Mouse (Mus musculus) neural tube, embryonic 12.5 days (tissue): ENCODE results near the gene Gm13212. TPM values are rescaled to one million over a fixed set of nuclear protein-coding genes. Genes with fewer than 3 reads are reported as not detected.
A peak's percentile ranks its signal among the peaks of the same experiment; 100 is the strongest.
"Not testable (repeated sequence)": the region's sequence is repeated elsewhere in the genome, so short reads cannot be mapped to it uniquely, and the experiment has no call there.

ENCODE experiments used
- ATAC-seq: fragments of 200-750 bp; cut with Nextera tagmentation; 2 replicates; pipeline ENCODE4 v1.8.0; 2017; ENCODE audit warnings: low read depth, mild to moderate bottlenecking, moderate TSS enrichment, moderate library complexity; ENCODE audit not compliant: low FRiP score
- H3K27ac ChIP-seq: fragments of 300-500 bp; sonication (generic); 2 replicates; pipeline ENCODE4 v1.5.1; 2016
- H3K27me3 ChIP-seq: fragments of 300-500 bp; sonication (generic); replicated peaks from 2 replicates; pipeline ENCODE4 v1.6.1; 2016; ENCODE audit warnings: mild to moderate bottlenecking
- H3K36me3 ChIP-seq: fragments of 300-500 bp; sonication (generic); 2 replicates; pipeline ENCODE4 v1.6.1; 2016; ENCODE audit warnings: mild to moderate bottlenecking
- H3K4me1 ChIP-seq: fragments of 300-500 bp; sonication (generic); 2 replicates; pipeline ENCODE4 v1.6.1; 2016
- H3K4me2 ChIP-seq: fragments of 300-500 bp; sonication (generic); replicated peaks from 2 replicates; pipeline ENCODE4 v1.6.1; 2016; ENCODE audit warnings: mild to moderate bottlenecking
- H3K4me3 ChIP-seq: fragments of 300-500 bp; sonication (generic); 2 replicates; pipeline ENCODE4 v1.5.1; 2016
- H3K9ac ChIP-seq: fragments of 300-500 bp; sonication (generic); 2 replicates; pipeline ENCODE4 v1.6.1; 2016; ENCODE audit warnings: mild to moderate bottlenecking
- H3K9me3 ChIP-seq: fragments of 300-500 bp; sonication (generic); 2 replicates; pipeline ENCODE4 v1.6.1; 2016; ENCODE audit warnings: mild to moderate bottlenecking
- WGBS: fragments of 180-500 bp; shearing (Covaris S2); methylation state at CpG from one replicate; pipeline ENCODE4 v1.1.7; 2016; 5-methylcytosine and 5-hydroxymethylcytosine counted together
- polyA plus RNA-seq: library from polyadenylated mRNA; unstranded; fragments of >200 nt; fragmentation: Nextera tagmentation; extraction: Ambion mirVana; gene quantifications from 2 replicates; pipeline ENCODE4 v1.2.1, GENCODE M21; 2016

Gm13212 gene
- 0.46 and 1.1 TPM in 2 replicates for polyA plus RNA-seq

DNA sequence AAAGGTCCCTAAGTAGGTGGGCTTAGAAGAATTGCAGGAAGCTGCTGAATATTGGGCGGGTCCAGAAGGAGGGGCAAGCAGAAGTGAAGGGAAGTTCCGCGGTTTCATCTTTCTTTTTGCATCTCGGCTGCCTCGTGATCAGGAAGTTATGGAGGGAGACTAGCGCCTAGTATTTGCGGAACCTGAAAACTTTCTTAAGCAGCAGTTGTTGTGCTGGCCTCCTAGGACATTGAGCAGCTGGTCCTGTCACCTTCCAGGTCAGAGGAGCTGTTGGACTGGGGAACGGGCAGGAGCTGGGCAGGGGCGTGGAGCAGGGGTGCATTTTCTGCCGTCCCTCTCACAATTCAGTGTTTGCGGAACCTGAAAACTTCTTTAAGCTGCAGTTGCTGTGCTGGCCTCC is at the start of gene Gm13212:
Gene Gm13212 (plus strand): TSS at position 89 of the 400 bp plus-strand sequence.
- WGBS = 27% methylated on average over 11 of the region's 11 CpGs
- H3K4me3 ChIP-seq = 0 out of 2 replicates have a peak within 1 kb of the TSS, but pooled peaks have one; percentile 11
- H3K9ac ChIP-seq, H3K9me3 ChIP-seq, H3K27ac ChIP-seq, ATAC-seq, H3K27me3 ChIP-seq, H3K4me1 ChIP-seq, H3K36me3 ChIP-seq: not testable (repeated sequence)
- peak within 1 kb of the TSS; percentile 20; the same call in 1 of the 2 replicates for H3K4me2 ChIP-seq

GRCm38 (mm10) chr4:145543861-145544260 is 41.1 kb upstream of the Gm13212 start:
- 82% methylated on average over 5 of the region's 5 CpGs for WGBS

GRCm38 (mm10) chr4:145545106-145545505 is 39.9 kb upstream of the Gm13212 start:
- peaks cover 51% of the 10 kb centered on the region for H3K9me3 ChIP-seq
- H3K36me3 ChIP-seq, H3K4me1 ChIP-seq, H3K9ac ChIP-seq, H3K27ac ChIP-seq, H3K27me3 ChIP-seq, H3K4me3 ChIP-seq, H3K4me2 ChIP-seq, ATAC-seq: not testable (repeated sequence)
- WGBS = 28% methylated on average over 2 of the region's 2 CpGs

More at GRCm38 (mm10) chr4:145543861-145544260, 41.1 kb upstream of the Gm13212 start:
- peaks cover 43% of the 10 kb centered on the region for H3K9me3 ChIP-seq
- not testable (repeated sequence) for H3K36me3 ChIP-seq, H3K27me3 ChIP-seq, H3K27ac ChIP-seq, H3K4me1 ChIP-seq, H3K9ac ChIP-seq, H3K4me3 ChIP-seq, H3K4me2 ChIP-seq, ATAC-seq

DNA sequence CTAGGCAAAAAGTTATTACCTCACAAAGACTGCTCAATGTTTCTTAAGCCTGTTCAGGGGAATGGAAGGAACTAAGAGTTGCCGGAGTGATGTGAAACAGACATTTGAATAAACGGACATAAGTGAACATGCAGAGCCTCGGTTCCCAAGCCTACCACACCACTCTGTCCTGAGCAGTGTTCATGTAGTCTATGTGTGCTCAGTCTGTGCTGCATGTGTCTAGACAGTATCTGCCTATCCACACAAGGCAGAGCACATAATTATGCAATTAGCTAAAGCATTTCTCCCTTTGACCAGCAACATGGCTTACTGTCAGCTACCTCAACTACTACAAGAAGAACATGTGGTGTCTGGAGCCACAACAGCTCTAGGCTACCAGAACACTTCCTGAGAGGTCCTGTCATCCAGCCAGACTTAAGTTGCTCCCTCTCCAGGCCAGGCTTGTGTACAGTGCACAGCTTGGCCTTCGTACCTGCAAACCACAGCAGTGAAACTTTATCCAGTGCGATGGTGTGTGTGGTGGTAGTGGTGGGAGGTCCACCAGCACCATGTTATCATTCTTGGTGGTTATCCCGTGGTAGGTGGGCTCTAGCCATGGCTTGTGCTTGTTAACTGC is 39.1 kb upstream of the Gm13212 start:
- H3K36me3 ChIP-seq, H3K4me1 ChIP-seq, H3K4me2 ChIP-seq, ATAC-seq, H3K9ac ChIP-seq, H3K27me3 ChIP-seq, H3K4me3 ChIP-seq, H3K27ac ChIP-seq: not testable (repeated sequence)
- H3K9me3 ChIP-seq = peaks cover 48% of the 10 kb centered on the region
- 73% methylated on average over 6 of the region's 6 CpGs for WGBS

- not testable (repeated sequence) for H3K4me3 ChIP-seq, H3K27ac ChIP-seq, H3K36me3 ChIP-seq, H3K9ac ChIP-seq, ATAC-seq, H3K4me2 ChIP-seq, H3K4me1 ChIP-seq, H3K27me3 ChIP-seq
- WGBS = 91% methylated on average over 3 of the region's 3 CpGs
- H3K9me3 ChIP-seq = peaks cover 49% of the 10 kb centered on the region
Measured at GRCm38 (mm10) chr4:145546477-145546876, 38.5 kb upstream of the Gm13212 start.

GRCm38 (mm10) chr4:145556680-145557079 is 28.3 kb upstream of the Gm13212 start:
- no peak overlapping the region for H3K4me3 ChIP-seq
- no peak for ATAC-seq
- H3K36me3 ChIP-seq = no peaks in the 10 kb centered on the region
- no peak overlapping the region for H3K27ac ChIP-seq
- H3K9ac ChIP-seq = no peak overlapping the region
- WGBS = 74% methylated on average over 1 of the region's 1 CpGs
- H3K9me3 ChIP-seq = peaks cover 36% of the 10 kb centered on the region
- no peaks in the 10 kb centered on the region for H3K4me1 ChIP-seq
- H3K27me3 ChIP-seq = no peaks in the 10 kb centered on the region
- H3K4me2 ChIP-seq = no peak overlapping the region

DNA sequence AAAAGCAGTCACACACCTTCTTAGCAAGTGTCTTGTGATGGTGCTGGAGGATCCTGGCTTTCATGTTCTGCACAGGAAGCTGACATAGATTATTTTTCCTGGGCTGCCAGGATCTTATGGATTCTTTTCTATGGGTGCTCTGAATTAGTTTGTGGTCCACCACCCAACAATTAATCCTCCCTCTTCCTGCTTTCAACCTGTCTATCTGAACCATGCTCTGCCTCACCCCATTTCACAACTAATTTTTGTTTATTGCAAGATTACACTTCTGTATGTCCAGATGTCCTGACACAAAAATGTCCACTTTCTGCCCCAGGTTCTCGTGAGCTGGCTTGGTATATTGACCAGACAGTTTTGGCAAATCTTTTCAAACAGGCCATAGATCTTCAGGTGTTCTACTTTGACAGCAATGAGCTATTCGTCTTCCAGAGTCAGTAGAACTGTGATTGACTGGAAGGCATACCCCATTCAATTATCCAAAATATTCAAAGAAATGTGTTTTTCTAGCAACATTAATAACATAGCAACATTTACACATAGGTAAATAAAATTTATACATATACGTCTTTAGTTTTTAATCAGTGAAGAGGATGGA is 25.4 kb upstream of the Gm13212 start:
- Histone ChIP-seq H3K4me3 (no peak overlapping the region), H3K9me3 (peaks cover 44% of the 10 kb centered on the region), H3K9ac (no peak overlapping the region), H3K27ac (no peak overlapping the region), H3K4me1 (no peaks in the 10 kb centered on the region), H3K27me3 (no peaks in the 10 kb centered on the region), H3K4me2 (no peak overlapping the region), H3K36me3 (no peaks in the 10 kb centered on the region)
- ATAC-seq = no peak
- 39% methylated on average over 3 of the region's 3 CpGs for WGBS

DNA sequence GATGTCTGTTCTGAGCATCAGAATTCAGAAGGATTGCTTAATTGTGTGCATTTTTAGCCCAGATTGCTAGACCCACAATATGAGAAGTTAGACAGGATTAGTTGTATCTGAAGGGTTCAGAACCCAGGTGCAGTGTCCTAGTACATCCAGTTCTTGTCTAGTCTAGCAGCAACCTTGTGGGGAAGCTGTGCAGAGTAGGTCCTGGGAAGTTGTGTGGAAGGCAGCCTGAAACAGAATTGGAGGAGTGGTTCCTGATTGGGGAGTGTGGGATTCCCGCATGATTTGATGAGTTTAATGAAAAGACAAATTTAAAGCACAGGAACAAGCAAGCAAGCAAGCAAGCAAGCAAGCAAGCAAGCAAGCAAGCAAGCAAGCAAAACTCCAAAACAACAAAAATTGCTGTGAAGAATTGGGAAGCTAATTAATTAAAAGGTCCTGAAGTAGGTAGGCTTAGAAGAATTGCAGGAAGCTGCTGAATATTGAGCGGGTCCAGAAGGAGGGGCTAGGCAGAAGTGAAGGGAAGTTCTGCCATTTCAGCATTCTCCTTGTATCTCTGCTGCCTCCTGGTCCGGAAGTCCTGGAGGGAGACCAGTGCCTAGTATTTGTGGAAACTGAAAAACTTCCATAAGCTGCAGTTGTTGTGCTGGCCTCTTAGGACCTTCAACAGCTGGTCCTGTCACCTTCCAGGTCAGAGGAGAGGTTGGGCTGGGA is 20.7 kb upstream of the Gm13212 start:
- 67% methylated on average over 3 of the region's 3 CpGs for WGBS
- Histone ChIP-seq H3K4me2 (no peak overlapping the region), H3K9ac (no peak overlapping the region), H3K36me3 (no peaks in the 10 kb centered on the region), H3K27ac (no peak overlapping the region), H3K9me3 (peaks cover 47% of the 10 kb centered on the region), H3K4me1 (no peaks in the 10 kb centered on the region), H3K27me3 (no peaks in the 10 kb centered on the region), H3K4me3 (no peak overlapping the region)
- no peak for ATAC-seq

GRCm38 (mm10) chr4:145570461-145570860 is 14.5 kb upstream of the Gm13212 start:
- not testable (repeated sequence) for H3K4me1 ChIP-seq, H3K4me2 ChIP-seq, ATAC-seq, H3K27ac ChIP-seq, H3K27me3 ChIP-seq, H3K4me3 ChIP-seq, H3K36me3 ChIP-seq, H3K9ac ChIP-seq
- H3K9me3 ChIP-seq = peaks cover 26% of the 10 kb centered on the region
- WGBS = 91% methylated on average over 8 of the region's 10 CpGs

- not testable (repeated sequence) for H3K4me1 ChIP-seq, H3K27me3 ChIP-seq, H3K9ac ChIP-seq, ATAC-seq, H3K27ac ChIP-seq, H3K4me3 ChIP-seq, H3K4me2 ChIP-seq, H3K36me3 ChIP-seq
- WGBS = 92% methylated on average over 8 of the region's 8 CpGs
- peaks cover 12% of the 10 kb centered on the region for H3K9me3 ChIP-seq
Measured at GRCm38 (mm10) chr4:145576623-145577022, 8.3 kb upstream of the Gm13212 start.

GRCm38 (mm10) chr4:145580333-145580732 is 4.6 kb upstream of the Gm13212 start:
- not testable (repeated sequence) for H3K9ac ChIP-seq

GRCm38 (mm10) chr4:145586046-145586445 is 1.1 kb downstream of the Gm13212 start:
- not testable (repeated sequence) for ATAC-seq

More at GRCm38 (mm10) chr4:145580333-145580732, 4.6 kb upstream of the Gm13212 start:
- not testable (repeated sequence) for H3K36me3 ChIP-seq, H3K4me2 ChIP-seq, H3K27me3 ChIP-seq, H3K27ac ChIP-seq, H3K9me3 ChIP-seq, ATAC-seq, H3K4me3 ChIP-seq, H3K4me1 ChIP-seq
- WGBS = 90% methylated on average over 1 of the region's 1 CpGs

More at GRCm38 (mm10) chr4:145586046-145586445, 1.1 kb downstream of the Gm13212 start:
- not testable (repeated sequence) for H3K27me3 ChIP-seq, H3K4me1 ChIP-seq, H3K9me3 ChIP-seq, H3K9ac ChIP-seq, H3K4me2 ChIP-seq, H3K36me3 ChIP-seq, H3K4me3 ChIP-seq, H3K27ac ChIP-seq
- WGBS = 82% methylated on average over 2 of the region's 2 CpGs
